Mouse (Mus musculus) adrenal gland, adult 2 months (tissue): ENCODE data around the gene Tbx18. TPM values are rescaled to one million over a fixed set of nuclear protein-coding genes. Genes with fewer than 3 reads are reported as not detected.

Experiments
- DNase-seq: peaks from one replicate; pipeline ENCODE4 v3.0.0; 2021
- long read RNA-seq: library from polyadenylated mRNA; stranded (forward); transcript quantifications from one replicate; pipeline ENCODE4 v2.0.0, GENCODE M21; 2021
- polyA plus RNA-seq: library from polyadenylated mRNA; depleted of rRNA; stranded (reverse); fragments of >200 nt; gene quantifications from 2 replicates; pipeline ENCODE4 v1.2.3, GENCODE M21; 2012; rRNA removed
- total RNA-seq, 2 experiments: library from RNA; stranded (reverse); gene quantifications; 2 replicates each; pipeline ENCODE4 v1.2.3; 2021

Tbx18 gene
- 1 to 10 TPM in 1 of 2 experiments, under 1 TPM in 1; 0.89 to 2.2 TPM for total RNA-seq
- polyA plus RNA-seq, result 0.72 and 0.85 TPM in 2 replicates
- long read RNA-seq, full-length matches to known transcripts, result 2 of 3 reads
- long read RNA-seq, partial matches to known transcripts, result 0 of 3 reads
- long read RNA-seq, other reads (novel, unspliced or antisense), result 1 of 3 reads

GRCm38 (mm10) chr9:87730961-87731535, at the start of gene Tbx18:
Gene Tbx18, minus strand, starts transcription at chr9:87731260.
- peak; percentile 78 for DNase-seq

GRCm38 (mm10) chr9:87773951-87774350, 42.9 kb upstream of the Tbx18 start:
- no peak for DNase-seq

- DNase-seq, result no peak
These were observed 24.6 kb upstream of the Tbx18 start for GRCm38 (mm10) chr9:87755621-87756020.

GRCm38 (mm10) chr9:87741599-87741998, 10.5 kb upstream of the Tbx18 start:
- DNase-seq, result no peak

- peak; percentile 64 for DNase-seq
These were observed 9.6 kb upstream of the Tbx18 start for GRCm38 (mm10) chr9:87740667-87741066.

- DNase-seq, result no peak
These were observed 9.2 kb upstream of the Tbx18 start for GRCm38 (mm10) chr9:87740241-87740645.

GRCm38 (mm10) chr9:87739543-87740161, 8.6 kb upstream of the Tbx18 start:
- DNase-seq, result peak; percentile 5

- DNase-seq, result no peak
These were observed 7.9 kb upstream of the Tbx18 start for GRCm38 (mm10) chr9:87738766-87739542.

- DNase-seq, result no peak
These were observed 7.1 kb upstream of the Tbx18 start for GRCm38 (mm10) chr9:87738123-87738522.

GRCm38 (mm10) chr9:87737271-87737670, 6.2 kb upstream of the Tbx18 start:
- no peak for DNase-seq

GRCm38 (mm10) chr9:87735046-87735445, 4.0 kb upstream of the Tbx18 start:
- DNase-seq, result no peak

GRCm38 (mm10) chr9:87734631-87735030, 3.6 kb upstream of the Tbx18 start:
- DNase-seq, result no peak

- no peak for DNase-seq
These were observed 2.7 kb upstream of the Tbx18 start for GRCm38 (mm10) chr9:87733732-87734131.

- DNase-seq, result no peak
These were observed 2.2 kb upstream of the Tbx18 start for GRCm38 (mm10) chr9:87733236-87733630.

- no peak for DNase-seq
These were observed 1.6 kb upstream of the Tbx18 start for GRCm38 (mm10) chr9:87732416-87733235.

- peak; percentile 52 for DNase-seq
These were observed 644 bp downstream of the Tbx18 start for GRCm38 (mm10) chr9:87730271-87730960.

GRCm38 (mm10) chr9:87729316-87730270, 1.5 kb downstream of the Tbx18 start:
- DNase-seq, result peak; percentile 59

GRCm38 (mm10) chr9:87728107-87728506, 3.0 kb downstream of the Tbx18 start:
- no peak for DNase-seq

GRCm38 (mm10) chr9:87727155-87727953, 3.7 kb downstream of the Tbx18 start:
- DNase-seq, result no peak
